Mouse (Mus musculus): Measurements from ENCODE around the gene Smg6.

DNA sequence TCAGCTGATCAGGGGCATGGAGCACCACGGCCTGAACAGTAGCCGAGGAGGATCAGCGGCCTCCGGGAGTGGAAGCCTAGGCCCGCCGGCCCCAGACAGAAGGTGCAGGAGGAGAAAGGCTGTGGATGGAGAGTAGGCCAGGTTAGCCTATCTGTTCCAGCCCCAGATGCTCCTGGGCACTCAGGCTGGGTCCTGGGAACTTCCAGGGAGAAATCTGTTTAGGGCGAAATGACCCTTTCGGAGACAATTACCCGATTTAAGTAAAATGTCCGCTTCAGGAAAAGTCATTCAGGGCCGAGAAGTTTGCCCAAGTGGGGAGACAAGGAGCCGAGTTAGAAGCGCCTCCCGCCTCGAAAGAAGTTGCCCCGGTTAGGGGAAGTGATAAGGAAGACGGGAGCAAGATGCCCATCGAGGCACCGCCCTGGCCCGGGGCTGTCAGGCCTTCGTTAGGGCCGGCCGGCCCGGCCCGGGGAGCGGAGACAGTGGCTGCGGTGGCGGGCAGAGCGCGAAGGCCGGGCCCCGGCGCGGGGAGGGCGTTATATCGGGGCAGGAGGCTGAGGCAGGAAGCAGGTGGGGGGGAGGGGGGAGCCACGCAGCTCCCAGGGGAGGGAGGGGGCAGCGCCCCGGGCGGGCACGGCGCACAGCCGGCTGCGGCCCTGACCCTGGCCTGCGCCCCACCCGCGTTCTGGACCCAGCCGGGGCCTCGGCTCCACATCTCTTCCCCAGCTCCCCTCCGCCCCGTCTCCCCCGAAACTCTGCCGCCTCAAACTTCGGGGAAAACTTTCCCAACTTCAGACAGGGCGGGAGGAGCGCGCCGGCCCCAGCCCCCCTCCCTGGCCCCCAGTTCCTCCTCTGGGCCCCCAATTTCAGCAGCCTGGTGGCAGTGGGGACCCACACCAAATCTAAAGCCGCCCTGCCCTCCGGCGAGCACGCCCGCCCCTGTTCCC is 242.3 kb downstream of the Smg6 start:
- TF ChIP-seq CTCF (IDR thresholded peaks at IDR 0.05; ENCODE audit: insufficient read depth, low read length) (no peak), POLR2A (IDR thresholded peaks at IDR 0.05; ENCODE audit: borderline replicate concordance, extremely low read depth, low read depth, low read length) (no peak)

Data from lung, adult 2 months (tissue).